Mouse (Mus musculus) liver (tissue): Measurements from ENCODE around the gene Ift46.
"Not testable (repeated sequence)": the region's sequence is repeated elsewhere in the genome, so short reads cannot be mapped to it uniquely, and the experiment has no call there.

Experiments used
- DNase-seq: peaks from one replicate; pipeline ENCODE4 v3.0.0-alpha.2; 2020; ENCODE audit warnings: mixed read lengths

Ift46 gene

GRCm38 (mm10) chr9:44736301-44736700 is 31.4 kb upstream of the Ift46 start:
- no peak for DNase-seq

GRCm38 (mm10) chr9:44737240-44737949 is 30.3 kb upstream of the Ift46 start:
- DNase-seq: no peak

GRCm38 (mm10) chr9:44740663-44741192 is 27.0 kb upstream of the Ift46 start:
- DNase-seq: no peak

GRCm38 (mm10) chr9:44745371-44745770 is 22.3 kb upstream of the Ift46 start:
- no peak for DNase-seq

- no peak for DNase-seq
Measured at GRCm38 (mm10) chr9:44746666-44747065, 21.0 kb upstream of the Ift46 start.

- no peak for DNase-seq
Measured at GRCm38 (mm10) chr9:44747341-44747740, 20.4 kb upstream of the Ift46 start.

GRCm38 (mm10) chr9:44748473-44748872 is 19.2 kb upstream of the Ift46 start:
- DNase-seq: no peak

- no peak for DNase-seq
Measured at GRCm38 (mm10) chr9:44760873-44761272, 6.8 kb upstream of the Ift46 start.

- DNase-seq: not testable (repeated sequence)
Measured at GRCm38 (mm10) chr9:44768029-44768394, 304 bp downstream of the Ift46 start.

GRCm38 (mm10) chr9:44771376-44771775 is 3.7 kb downstream of the Ift46 start:
- no peak for DNase-seq

- DNase-seq: no peak
Measured at GRCm38 (mm10) chr9:44772392-44772749, 4.7 kb downstream of the Ift46 start.

GRCm38 (mm10) chr9:44772750-44773651 is 5.3 kb downstream of the Ift46 start:
- peak; percentile 94 for DNase-seq

GRCm38 (mm10) chr9:44792842-44793241 is 25.1 kb downstream of the Ift46 start:
- DNase-seq: no peak

- DNase-seq: no peak
Measured at GRCm38 (mm10) chr9:44798298-44798697, 30.6 kb downstream of the Ift46 start.

GRCm38 (mm10) chr9:44799102-44799957 is 31.6 kb downstream of the Ift46 start, which contains the start of gene Tmem25:
Gene Tmem25, minus strand, starts transcription at chr9:44799307.
- peak; percentile 88 for DNase-seq

- DNase-seq: no peak
Measured at GRCm38 (mm10) chr9:44799958-44800324, 32.2 kb downstream of the Ift46 start.

- no peak for DNase-seq
Measured at GRCm38 (mm10) chr9:44801669-44802068, 34.0 kb downstream of the Ift46 start.

- peak; percentile 29 for DNase-seq
Measured at GRCm38 (mm10) chr9:44802808-44803450, 35.2 kb downstream of the Ift46 start, which contains the start of gene Ttc36. Gene Ttc36, minus strand, starts transcription at chr9:44803072.

- DNase-seq: no peak
Measured at GRCm38 (mm10) chr9:44804678-44805077, 37.0 kb downstream of the Ift46 start.

- no peak for DNase-seq
Measured at GRCm38 (mm10) chr9:44805536-44805935, 37.8 kb downstream of the Ift46 start.

- no peak for DNase-seq
Measured at GRCm38 (mm10) chr9:44807141-44807540, 39.4 kb downstream of the Ift46 start.

GRCm38 (mm10) chr9:44807778-44808177 is 40.1 kb downstream of the Ift46 start:
- no peak for DNase-seq
